Mouse (Mus musculus) midbrain, embryonic 12.5 days (tissue): ENCODE results near the gene Trpv4. TPM values are rescaled to one million over a fixed set of nuclear protein-coding genes. Genes with fewer than 3 reads are reported as not detected.
A peak's percentile ranks its signal among the peaks of the same experiment; 100 is the strongest.

Experiments
- ATAC-seq: fragments of 200-750 bp; cut with Nextera tagmentation; 2 replicates; pipeline ENCODE4 v1.8.0; 2017; ENCODE audit warnings: low read depth, moderate TSS enrichment, moderate library complexity; ENCODE audit not compliant: low FRiP score
- H3K27ac ChIP-seq: fragments of 300-500 bp; sonication (generic); replicated peaks from 2 replicates; pipeline ENCODE4 v1.5.1; 2016; ENCODE audit warnings: mild to moderate bottlenecking
- H3K27me3 ChIP-seq: fragments of 300-500 bp; sonication (generic); 2 replicates; pipeline ENCODE4 v1.6.1; 2016; ENCODE audit warnings: mild to moderate bottlenecking
- H3K36me3 ChIP-seq: fragments of 300-500 bp; sonication (generic); 2 replicates; pipeline ENCODE4 v1.6.1; 2016
- H3K4me1 ChIP-seq: fragments of 300-500 bp; sonication (generic); 2 replicates; pipeline ENCODE4 v1.6.1; 2016
- H3K4me2 ChIP-seq: fragments of 300-500 bp; sonication (generic); replicated peaks from 2 replicates; pipeline ENCODE4 v1.6.1; 2016; ENCODE audit warnings: mild to moderate bottlenecking, moderate library complexity
- H3K4me3 ChIP-seq: fragments of 300-500 bp; sonication (generic); 2 replicates; pipeline ENCODE4 v1.5.1; 2016; ENCODE audit warnings: mild to moderate bottlenecking
- H3K9ac ChIP-seq: fragments of 300-500 bp; sonication (generic); replicated peaks from 2 replicates; pipeline ENCODE4 v1.6.1; 2016; ENCODE audit warnings: mild to moderate bottlenecking, moderate library complexity
- H3K9me3 ChIP-seq: fragments of 300-500 bp; sonication (generic); 2 replicates; pipeline ENCODE4 v1.6.1; 2016; ENCODE audit warnings: mild to moderate bottlenecking
- WGBS: fragments of 180-500 bp; shearing (Covaris S2); methylation state at CpG from one replicate; pipeline ENCODE4 v1.1.7; 2016; 5-methylcytosine and 5-hydroxymethylcytosine counted together
- polyA plus RNA-seq: library from polyadenylated mRNA; unstranded; fragments of >200 nt; fragmentation: Nextera tagmentation; extraction: Ambion mirVana; gene quantifications from 2 replicates; pipeline ENCODE4 v1.2.1, GENCODE M21; 2016

Trpv4 gene
- polyA plus RNA-seq, 1 experiment from 2014 or later = 0.20 TPM

- Histone ChIP-seq H3K4me1 (peaks cover 7% of the 10 kb centered on the region; the same call in 1 of the 2 replicates), H3K4me3 (no peak overlapping the region), H3K9me3 (no peaks in the 10 kb centered on the region), H3K4me2 (no peak overlapping the region), H3K27ac (no peak overlapping the region), H3K9ac (no peak overlapping the region), H3K27me3 (peaks cover 22% of the 10 kb centered on the region), H3K36me3 (no peaks in the 10 kb centered on the region)
- WGBS = 89% methylated on average over 4 of the region's 4 CpGs
- ATAC-seq = no peak
These were observed 5.9 kb upstream of the Trpv4 start for GRCm38 (mm10) chr5:114664139-114664538.

- Histone ChIP-seq H3K4me1 (peaks cover 15% of the 10 kb centered on the region), H3K9me3 (no peaks in the 10 kb centered on the region), H3K27me3 (peaks cover 50% of the 10 kb centered on the region), H3K4me2 (no peak overlapping the region), H3K27ac (no peak overlapping the region), H3K36me3 (no peaks in the 10 kb centered on the region), H3K9ac (no peak overlapping the region), H3K4me3 (no peak overlapping the region)
- ATAC-seq = no peak
- WGBS = 80% methylated on average over 6 of the region's 6 CpGs
These were observed 2.8 kb upstream of the Trpv4 start for GRCm38 (mm10) chr5:114661029-114661428.

GRCm38 (mm10) chr5:114657426-114657825, 795 bp downstream of the Trpv4 start:
- Histone ChIP-seq H3K27me3 (peaks cover 67% of the 10 kb centered on the region), H3K4me3 (peak overlapping the region; percentile 40; the same call in 1 of the 2 replicates), H3K9ac (no peak overlapping the region), H3K4me2 (peak overlapping the region; percentile 63; the same call in 1 of the 2 replicates), H3K4me1 (peaks cover 11% of the 10 kb centered on the region), H3K36me3 (no peaks in the 10 kb centered on the region), H3K27ac (no peak overlapping the region), H3K9me3 (no peaks in the 10 kb centered on the region)
- 33% methylated on average over 10 of the region's 10 CpGs for WGBS
- ATAC-seq = no peak

GRCm38 (mm10) chr5:114656305-114656704, 1.9 kb downstream of the Trpv4 start:
- no peak overlapping the region for H3K4me2 ChIP-seq
- no peak overlapping the region for H3K27ac ChIP-seq
- no peak for ATAC-seq
- H3K4me3 ChIP-seq = no peak overlapping the region
- no peak overlapping the region for H3K9ac ChIP-seq
- H3K36me3 ChIP-seq = no peaks in the 10 kb centered on the region
- H3K9me3 ChIP-seq = no peaks in the 10 kb centered on the region
- peaks cover 78% of the 10 kb centered on the region for H3K27me3 ChIP-seq
- WGBS = 83% methylated on average over 7 of the region's 7 CpGs
- H3K4me1 ChIP-seq = peaks cover 13% of the 10 kb centered on the region

- Histone ChIP-seq H3K36me3 (no peaks in the 10 kb centered on the region), H3K9ac (no peak overlapping the region), H3K4me3 (no peak overlapping the region), H3K9me3 (no peaks in the 10 kb centered on the region), H3K4me1 (peaks cover 18% of the 10 kb centered on the region), H3K27me3 (peaks cover 81% of the 10 kb centered on the region), H3K4me2 (no peak overlapping the region), H3K27ac (no peak overlapping the region)
- no peak for ATAC-seq
- WGBS = 93% methylated on average over 5 of the region's 5 CpGs
These were observed 2.5 kb downstream of the Trpv4 start for GRCm38 (mm10) chr5:114655721-114656120.

- H3K27me3 ChIP-seq = peaks cover 81% of the 10 kb centered on the region
- H3K36me3 ChIP-seq = no peaks in the 10 kb centered on the region
- H3K9ac ChIP-seq = no peak overlapping the region
- 76% methylated on average over 15 of the region's 15 CpGs for WGBS
- H3K27ac ChIP-seq = no peak overlapping the region
- no peak for ATAC-seq
- no peak overlapping the region for H3K4me3 ChIP-seq
- no peaks in the 10 kb centered on the region for H3K9me3 ChIP-seq
- peaks cover 22% of the 10 kb centered on the region for H3K4me1 ChIP-seq
- no peak overlapping the region for H3K4me2 ChIP-seq
These were observed 4.4 kb downstream of the Trpv4 start for GRCm38 (mm10) chr5:114653656-114654437.

- Histone ChIP-seq H3K36me3 (no peaks in the 10 kb centered on the region), H3K4me3 (no peak overlapping the region), H3K27ac (no peak overlapping the region), H3K27me3 (peaks cover 77% of the 10 kb centered on the region), H3K9me3 (no peaks in the 10 kb centered on the region), H3K4me2 (no peak overlapping the region), H3K4me1 (peaks cover 22% of the 10 kb centered on the region), H3K9ac (no peak overlapping the region)
- 26% methylated on average over 3 of the region's 3 CpGs for WGBS
- ATAC-seq = no peak
These were observed 6.8 kb downstream of the Trpv4 start for GRCm38 (mm10) chr5:114651449-114651848.

- Histone ChIP-seq H3K4me1 (peaks cover 22% of the 10 kb centered on the region), H3K4me2 (no peak overlapping the region), H3K9me3 (no peaks in the 10 kb centered on the region), H3K9ac (no peak overlapping the region), H3K36me3 (no peaks in the 10 kb centered on the region), H3K27me3 (peaks cover 77% of the 10 kb centered on the region), H3K4me3 (no peak overlapping the region), H3K27ac (no peak overlapping the region)
- ATAC-seq = no peak
- WGBS = 34% methylated on average over 14 of the region's 14 CpGs
These were observed 7.2 kb downstream of the Trpv4 start for GRCm38 (mm10) chr5:114651002-114651401.

- no peak overlapping the region for H3K27ac ChIP-seq
- H3K4me1 ChIP-seq = peaks cover 26% of the 10 kb centered on the region
- no peaks in the 10 kb centered on the region for H3K9me3 ChIP-seq
- peaks cover 71% of the 10 kb centered on the region for H3K27me3 ChIP-seq
- H3K9ac ChIP-seq = no peak overlapping the region
- 73% methylated on average over 11 of the region's 11 CpGs for WGBS
- no peak overlapping the region for H3K4me3 ChIP-seq
- no peak overlapping the region for H3K4me2 ChIP-seq
- no peaks in the 10 kb centered on the region for H3K36me3 ChIP-seq
- no peak for ATAC-seq
These were observed 9.4 kb downstream of the Trpv4 start for GRCm38 (mm10) chr5:114648728-114649311.

GRCm38 (mm10) chr5:114647211-114647974, 10.8 kb downstream of the Trpv4 start:
- no peak overlapping the region for H3K27ac ChIP-seq
- peak overlapping the region; percentile 53 for H3K4me2 ChIP-seq
- H3K27me3 ChIP-seq = peaks cover 74% of the 10 kb centered on the region
- peak overlapping the region; percentile 28 for H3K4me3 ChIP-seq
- WGBS = 3% methylated on average over 27 of the region's 27 CpGs
- peak overlapping the region; percentile 41 for H3K9ac ChIP-seq
- no peaks in the 10 kb centered on the region for H3K36me3 ChIP-seq
- no peaks in the 10 kb centered on the region for H3K9me3 ChIP-seq
- ATAC-seq = peak; percentile 76
- peaks cover 26% of the 10 kb centered on the region for H3K4me1 ChIP-seq

GRCm38 (mm10) chr5:114645916-114646315, 12.3 kb downstream of the Trpv4 start:
- 91% methylated on average over 5 of the region's 5 CpGs for WGBS

GRCm38 (mm10) chr5:114644918-114645317, 13.3 kb downstream of the Trpv4 start:
- Histone ChIP-seq H3K4me1 (peaks cover 15% of the 10 kb centered on the region), H3K9me3 (no peaks in the 10 kb centered on the region), H3K27me3 (peaks cover 68% of the 10 kb centered on the region), H3K27ac (no peak overlapping the region), H3K4me2 (no peak overlapping the region), H3K4me3 (no peak overlapping the region), H3K9ac (0 out of 2 replicates have a peak overlapping the region, but pooled peaks have one; percentile 20), H3K36me3 (no peaks in the 10 kb centered on the region)
- 70% methylated on average over 6 of the region's 6 CpGs for WGBS
- ATAC-seq = no peak

More at GRCm38 (mm10) chr5:114645916-114646315, 12.3 kb downstream of the Trpv4 start:
- no peak overlapping the region for H3K4me3 ChIP-seq
- no peak overlapping the region for H3K4me2 ChIP-seq
- peaks cover 20% of the 10 kb centered on the region for H3K4me1 ChIP-seq
- no peak for ATAC-seq
- no peaks in the 10 kb centered on the region for H3K36me3 ChIP-seq
- H3K27me3 ChIP-seq = peaks cover 71% of the 10 kb centered on the region
- H3K27ac ChIP-seq = no peak overlapping the region
- no peak overlapping the region for H3K9ac ChIP-seq
- no peaks in the 10 kb centered on the region for H3K9me3 ChIP-seq
